Mouse (Mus musculus) thymus, postnatal 4 days (tissue): Measurements from ENCODE around the gene Fgfr2.

Experiments used
- DNase-seq: peaks from one replicate; pipeline ENCODE4 v3.0.0; 2021

Gene Fgfr2

DNA sequence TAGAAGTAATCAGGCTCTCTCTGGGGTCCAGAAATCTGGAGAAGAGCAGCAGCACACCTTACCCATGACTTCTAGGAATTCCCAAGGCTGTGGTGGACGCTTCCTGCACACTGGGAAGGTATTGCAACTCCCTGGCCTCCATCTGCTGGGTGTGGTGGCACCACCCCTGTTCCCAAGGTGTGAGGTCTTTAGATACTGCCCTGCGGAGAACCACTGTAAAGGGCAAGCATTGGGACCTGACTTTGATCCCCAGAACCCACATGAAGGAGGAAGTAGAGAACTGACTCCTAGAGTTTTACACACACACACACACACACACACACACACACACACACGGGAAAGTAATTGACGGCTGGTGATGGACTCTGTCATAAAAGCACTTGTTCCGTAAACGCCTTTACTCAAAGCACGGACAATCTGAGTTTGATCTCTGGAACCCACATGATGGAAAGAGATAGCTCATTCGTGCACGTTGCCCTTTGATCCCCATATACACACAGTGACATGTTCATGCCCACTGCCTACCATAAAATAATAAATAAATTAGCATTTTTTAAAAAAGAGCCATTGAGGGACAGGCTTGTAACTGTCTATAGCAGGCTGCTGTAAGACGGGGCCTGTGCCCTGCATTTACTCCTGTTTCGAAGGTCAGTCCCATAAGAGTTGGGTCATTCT, 478.4 kb downstream of the Fgfr2 start:
- DNase-seq: no peak

DNA sequence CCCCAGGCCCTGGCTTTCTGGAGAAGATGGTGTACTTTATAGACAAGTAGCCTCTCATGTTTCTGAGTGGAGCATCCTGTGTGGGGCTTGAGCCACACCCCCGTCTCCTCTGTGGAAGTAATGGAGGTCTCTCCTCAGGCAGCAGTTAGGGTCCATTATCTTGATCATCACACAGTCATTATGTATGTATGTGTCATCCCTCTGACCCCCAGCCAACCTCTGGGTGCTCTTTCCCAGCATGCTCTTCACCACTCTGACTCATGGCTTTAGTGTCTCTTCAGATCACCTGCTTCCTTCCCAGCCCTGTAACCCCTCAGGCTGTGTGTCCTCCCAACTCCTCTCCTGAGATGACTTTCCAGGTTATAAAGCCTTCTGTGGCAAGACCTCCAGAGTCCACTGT, 481.5 kb downstream of the Fgfr2 start:
- DNase-seq: no peak

GRCm38 (mm10) chr7:132640946-132641345, 482.2 kb downstream of the Fgfr2 start:
- DNase-seq: no peak

DNA sequence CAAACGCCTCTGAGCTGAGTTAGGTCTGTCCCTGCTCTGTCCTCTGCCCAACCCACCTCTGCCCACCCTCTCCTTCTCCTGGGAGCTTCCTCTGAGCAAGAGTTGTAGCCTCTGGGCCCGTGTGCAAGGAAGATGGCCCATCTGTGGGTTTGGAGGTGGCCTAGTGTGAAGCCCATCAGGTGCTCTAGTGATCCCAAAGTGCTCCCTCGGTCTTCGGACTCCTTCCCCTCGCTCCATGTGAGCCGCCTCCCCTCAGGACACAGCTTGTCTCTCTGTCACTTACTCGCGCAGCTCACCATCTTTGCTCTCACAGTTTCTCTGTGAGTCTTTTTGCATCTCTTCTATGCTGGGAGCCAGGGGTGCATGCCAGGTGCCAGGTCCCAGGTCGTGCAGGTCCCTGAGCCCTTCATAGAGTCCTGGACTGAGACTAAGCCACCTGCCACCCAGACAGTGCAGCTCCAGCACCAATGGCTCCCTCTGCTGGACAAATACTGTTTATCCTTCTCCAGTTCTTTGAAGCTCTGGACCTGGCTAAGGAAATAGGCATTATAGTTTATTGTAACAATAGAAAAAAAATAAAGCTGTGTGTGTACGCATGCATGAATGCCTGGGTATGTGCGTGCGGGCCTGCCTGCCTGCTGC, 484.6 kb downstream of the Fgfr2 start:
- DNase-seq: peak; percentile 52

DNA sequence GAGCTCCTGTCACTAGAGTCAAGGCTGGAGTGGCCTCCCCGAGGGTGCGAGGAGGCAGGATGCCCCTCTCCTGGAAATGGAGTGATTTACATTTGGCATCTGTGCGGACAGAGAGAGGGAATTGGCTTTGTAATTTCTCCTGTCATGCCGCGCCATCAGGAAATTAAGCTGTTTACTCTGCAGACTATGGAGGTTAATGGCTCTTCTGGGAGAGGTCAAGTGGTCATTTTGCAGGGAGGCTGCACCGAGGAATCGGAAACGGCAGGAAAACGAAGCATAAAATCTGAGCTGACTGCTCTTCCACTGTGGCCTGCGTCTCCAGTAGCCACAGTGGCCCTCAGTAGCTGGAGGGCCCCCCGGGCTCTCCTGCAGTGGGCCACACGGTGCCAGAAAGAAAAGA, 485.9 kb downstream of the Fgfr2 start:
- DNase-seq: no peak

GRCm38 (mm10) chr7:132631313-132631712, 491.8 kb downstream of the Fgfr2 start:
- DNase-seq: no peak

DNA sequence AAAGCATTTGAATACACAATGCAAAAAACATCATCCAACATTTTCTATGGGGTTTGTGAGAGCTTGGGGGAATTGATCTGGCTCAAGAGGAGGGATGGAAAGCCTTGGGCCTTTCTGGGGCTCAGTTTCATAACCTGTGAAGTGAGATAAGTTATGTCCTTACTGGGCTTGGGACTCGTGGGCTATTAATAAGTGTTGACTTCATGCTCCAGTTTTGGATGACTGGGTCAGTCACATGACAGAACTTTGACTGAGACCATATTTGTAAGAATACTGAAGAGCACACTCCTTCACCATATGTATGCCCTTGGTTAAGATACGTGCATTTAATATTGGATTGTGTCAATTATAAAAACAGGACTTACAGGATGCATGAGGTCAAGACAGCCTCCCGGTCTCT, 495.7 kb downstream of the Fgfr2 start:
- DNase-seq: no peak

- no peak for DNase-seq
These were observed 497.0 kb downstream of the Fgfr2 start for GRCm38 (mm10) chr7:132626174-132626573.

GRCm38 (mm10) chr7:132624161-132624560, 499.0 kb downstream of the Fgfr2 start:
- DNase-seq: no peak

- DNase-seq: no peak
These were observed 502.9 kb downstream of the Fgfr2 start for GRCm38 (mm10) chr7:132619975-132620918.

DNA sequence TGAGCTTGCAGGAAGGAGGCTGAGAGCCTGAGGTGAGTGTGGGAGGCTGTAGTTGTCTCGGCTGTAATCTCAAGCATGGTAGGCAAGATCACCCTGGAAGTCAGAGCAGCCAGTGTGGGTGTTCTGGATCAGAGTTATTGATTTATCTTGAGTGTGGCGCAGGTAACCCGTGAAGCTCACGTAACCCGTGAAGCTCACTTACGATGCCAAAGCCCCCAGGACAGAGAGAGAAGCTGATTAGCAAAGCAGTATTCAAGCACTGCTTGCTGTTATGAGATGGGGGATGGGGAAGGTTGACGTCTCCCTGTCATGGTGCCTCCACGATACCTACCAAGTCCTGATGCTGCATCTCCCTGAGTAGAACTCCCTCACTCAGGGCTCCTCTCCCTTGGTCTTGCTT, 503.6 kb downstream of the Fgfr2 start:
- DNase-seq: no peak

DNA sequence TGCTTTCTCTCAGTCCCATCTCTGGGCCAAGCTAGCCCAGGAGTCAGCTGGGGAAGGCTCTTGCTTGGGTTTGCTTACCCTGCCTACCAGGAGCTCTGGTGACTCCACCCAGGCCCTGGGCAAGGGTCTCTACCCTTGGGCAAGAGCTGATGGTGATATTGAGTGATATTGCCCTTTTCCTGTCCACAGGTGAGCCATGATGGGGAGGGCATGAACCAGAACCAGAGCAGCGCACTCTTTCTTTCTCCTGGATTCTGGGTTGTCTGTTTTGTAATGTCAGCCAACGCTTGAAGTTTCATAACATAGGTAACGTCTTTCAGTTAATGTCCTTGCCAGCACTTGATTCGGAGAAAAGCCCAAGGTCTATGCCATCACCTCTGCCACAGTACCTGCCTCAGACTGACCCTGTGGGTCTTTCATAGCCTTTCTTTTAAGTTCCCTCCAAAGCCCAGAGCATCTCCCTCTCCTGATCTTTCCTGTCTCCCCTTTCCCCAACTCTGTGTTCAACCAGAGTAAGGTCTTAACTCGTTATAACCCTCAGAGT, 506.1 kb downstream of the Fgfr2 start:
- DNase-seq: no peak

DNA sequence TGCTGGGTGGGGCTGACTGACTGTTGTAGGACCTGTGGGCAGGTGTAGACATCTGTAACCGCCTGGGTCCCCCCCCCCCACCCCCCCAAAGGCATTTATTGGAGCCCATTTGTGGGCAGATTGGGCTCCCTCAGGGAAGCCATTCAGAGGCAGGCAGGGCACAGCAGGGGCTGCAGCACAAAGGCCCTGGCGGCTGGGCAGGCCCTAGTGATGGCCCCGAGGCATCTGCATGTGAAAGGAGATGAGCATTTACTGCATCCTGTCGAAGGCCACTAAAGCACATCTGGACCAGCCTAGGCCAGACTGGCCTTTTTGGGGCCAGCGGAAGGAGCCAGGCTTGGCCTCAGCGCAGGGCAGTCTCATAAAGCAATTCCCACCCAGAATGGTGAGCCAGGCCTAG, 506.8 kb downstream of the Fgfr2 start:
- no peak for DNase-seq

GRCm38 (mm10) chr7:132615346-132615745, 507.8 kb downstream of the Fgfr2 start:
- DNase-seq: no peak

DNA sequence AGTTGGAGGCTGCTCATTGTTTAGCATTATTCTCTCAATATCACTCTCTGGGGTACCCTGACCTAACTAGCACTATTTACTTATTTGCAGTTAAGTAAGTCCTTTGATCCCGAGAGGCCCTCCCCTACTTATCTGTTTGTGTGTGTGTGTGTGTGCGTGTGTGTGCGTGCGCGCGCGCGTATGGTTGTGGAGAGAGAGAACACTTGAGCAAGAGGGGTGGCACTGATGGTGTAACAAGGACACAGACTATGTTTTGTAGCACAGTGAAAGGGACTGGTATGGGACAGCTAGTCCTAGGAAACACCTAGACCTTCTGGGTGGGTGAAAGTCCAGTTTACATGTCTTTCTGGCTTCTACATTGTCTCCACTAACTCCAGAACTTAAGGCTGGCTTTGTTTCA, 511.6 kb downstream of the Fgfr2 start:
- no peak for DNase-seq

DNA sequence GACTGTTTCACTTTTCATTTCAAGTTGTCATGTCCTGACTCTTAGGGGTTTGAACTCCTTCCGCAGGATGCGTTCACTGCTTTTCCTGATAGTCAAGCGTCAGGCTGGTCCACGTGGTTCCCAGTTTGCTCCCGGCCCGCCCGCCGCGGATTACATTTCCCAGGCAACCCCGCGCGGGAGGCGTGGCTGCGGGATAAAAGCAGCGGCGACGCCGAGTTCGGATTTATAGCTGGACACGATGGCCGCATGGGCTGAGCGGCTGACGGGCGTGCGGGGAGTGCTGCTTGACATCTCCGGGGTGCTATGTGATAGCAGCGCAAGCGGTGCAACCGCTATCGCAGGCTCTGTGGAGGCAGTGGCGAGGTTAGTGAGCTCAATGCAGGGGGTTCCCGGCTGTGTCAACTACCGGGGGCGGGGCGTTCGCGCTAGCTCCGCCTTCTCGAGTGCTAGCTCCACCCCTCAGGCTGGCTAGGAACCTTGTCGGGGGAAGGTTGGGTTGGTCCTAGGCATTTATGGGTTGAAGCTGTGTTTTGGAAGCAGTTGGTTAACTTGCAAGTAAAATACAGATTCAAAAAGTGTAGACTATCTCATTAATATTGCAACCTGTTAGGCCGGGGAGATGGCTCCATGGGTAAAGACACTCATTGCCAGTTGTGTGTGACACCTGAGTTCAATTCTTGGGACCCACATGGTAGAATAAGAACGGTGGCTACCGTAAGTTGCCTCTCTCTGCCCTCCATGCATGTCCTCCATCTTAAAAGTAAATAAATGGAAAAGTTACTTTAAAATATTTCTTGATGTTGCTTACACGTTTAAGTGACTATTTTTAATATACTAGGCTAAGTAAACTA, 512.5 kb downstream of the Fgfr2 start, which contains the start of gene Lhpp:
TSS of gene Lhpp (plus strand) at position 171 of the 851 bp plus-strand sequence.
- peak; percentile 85 for DNase-seq

- DNase-seq: no peak
These were observed 514.7 kb downstream of the Fgfr2 start for GRCm38 (mm10) chr7:132608316-132609020.

DNA sequence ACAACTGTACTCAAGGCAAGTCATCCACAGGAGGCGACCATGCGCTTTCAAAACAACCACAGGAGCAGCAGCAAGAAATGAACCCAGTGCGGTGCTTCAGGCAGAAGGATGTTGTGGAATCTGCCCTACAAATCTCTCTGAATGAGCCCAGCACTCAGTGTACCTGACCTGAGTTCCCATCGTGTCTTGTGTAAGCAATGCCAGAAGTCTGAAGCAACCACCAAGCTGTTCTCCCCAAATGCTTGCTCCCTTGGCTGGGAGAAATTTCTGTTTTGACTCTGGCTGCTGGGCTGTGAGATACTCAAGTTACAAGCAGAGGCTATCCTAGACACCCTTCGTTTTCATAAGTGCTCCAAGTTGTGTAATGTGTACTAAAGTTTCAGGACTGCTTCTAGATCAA, 517.5 kb downstream of the Fgfr2 start:
- no peak for DNase-seq

- DNase-seq: no peak
These were observed 518.4 kb downstream of the Fgfr2 start for GRCm38 (mm10) chr7:132604720-132605119.

GRCm38 (mm10) chr7:132600926-132601325, 522.2 kb downstream of the Fgfr2 start:
- DNase-seq: no peak

DNA sequence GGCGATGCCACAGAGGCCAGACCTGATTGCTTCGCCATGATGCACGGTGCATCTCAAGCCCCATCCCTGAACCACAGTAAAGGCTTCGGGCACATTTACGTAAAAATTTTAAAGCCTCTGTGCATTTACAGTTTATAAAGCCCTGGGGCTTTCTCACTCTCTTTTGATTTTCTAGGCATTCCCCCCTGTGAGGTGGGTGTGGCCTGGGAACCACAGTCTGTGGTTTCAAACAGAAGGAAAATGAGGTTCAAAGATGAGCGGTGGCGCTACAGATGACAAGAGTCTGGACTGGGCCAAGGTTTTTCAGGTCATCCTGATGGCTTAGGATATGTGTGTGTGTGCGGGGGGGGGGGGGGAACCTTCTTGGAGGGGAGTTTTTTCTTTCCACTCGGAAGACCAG, 523.1 kb downstream of the Fgfr2 start:
- DNase-seq: peak; percentile 40
